Mouse (Mus musculus): ENCODE measurements around the gene Lrrk1. TPM values are rescaled to one million over a fixed set of nuclear protein-coding genes. Genes with fewer than 3 reads are reported as not detected.

Lrrk1 gene
- total and polyA plus RNA-seq, 3 experiments = 5.0 to 16.9 (median 13.6) TPM

DNA sequence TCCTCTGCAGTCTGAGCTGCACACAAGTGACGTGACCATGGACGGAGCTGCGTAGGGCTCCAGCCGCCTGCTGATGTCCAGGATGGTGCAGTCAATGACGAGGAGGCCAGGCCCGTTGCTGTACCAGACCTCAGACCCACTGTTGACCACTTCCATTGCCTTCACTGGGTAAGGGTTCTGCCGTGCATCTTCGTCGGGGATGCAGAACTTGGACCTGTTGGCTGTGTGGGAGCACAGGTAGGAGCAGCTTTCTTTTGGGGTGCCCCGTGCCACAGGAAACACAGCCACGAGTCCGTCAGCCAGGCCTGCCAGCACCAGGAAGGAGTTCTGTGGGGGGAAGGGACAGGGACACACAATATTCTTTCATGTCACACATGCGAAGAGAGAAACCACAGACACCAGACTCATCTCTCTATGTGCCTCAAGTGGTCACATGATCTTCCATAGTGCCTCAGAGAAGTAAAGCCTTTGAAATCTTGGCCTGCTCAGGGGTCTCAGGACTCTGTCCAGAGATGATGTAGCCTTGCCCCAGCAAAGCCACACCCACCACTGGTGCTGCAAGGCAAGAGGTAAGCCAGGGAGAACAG lies 125.5 kb downstream of the Lrrk1 start:
- no peak for DNase-seq (ENCODE audit: extremely low read depth)
- H3K36me3 ChIP-seq (replicated peaks in 1 of 2; ENCODE audit: control insufficient read depth in 1 of 2, insufficient read depth in 1 of 2, low read length in 1 of 2) = peaks cover 54 to 96% of the 10 kb centered on the region in 2 experiments
- no peaks in the 10 kb centered on the region for H3K27me3 ChIP-seq (replicated peaks)
- in situ Hi-C loops (cut with MboI; ENCODE audit: low pct_ligation_motif_present, low pct_unique_long_range_greater_than_20kb, low sequenced_read_pairs) = no loop called here
- dilution Hi-C loops (cut with MboI; ENCODE audit: extremely low pct_ligation_motif_present, extremely low pct_unique_long_range_greater_than_20kb, low sequenced_read_pairs) = no loop called here
- no peak overlapping the region for H3K9ac ChIP-seq (ENCODE audit: insufficient read depth, low read depth)
- no peaks in the 10 kb centered on the region for H3K79me2 ChIP-seq (replicated peaks; ENCODE audit: control insufficient read depth, extremely low read depth, insufficient read depth, poor library complexity, severe bottlenecking)
- no peak overlapping the region for H3K27ac ChIP-seq (ENCODE audit: insufficient read depth, low read depth)
- H3K4me2 ChIP-seq (ENCODE audit: insufficient read depth, low read depth, poor library complexity, severe bottlenecking) = no peak overlapping the region
- H3K4me1 ChIP-seq (ENCODE audit: control insufficient read depth in 1 of 2, insufficient read depth in 2 of 2) = no peaks in the 10 kb centered on the region
- no peak overlapping the region for H3K4me3 ChIP-seq (replicated peaks in 1 of 3; ENCODE audit: low read depth in 2 of 3, low read length in 2 of 3, poor library complexity in 1 of 3)
- no peak for TF ChIP-seq USF1 (IDR thresholded peaks at IDR 0.05; ENCODE audit: low read depth, low read length)
- TF ChIP-seq POLR2AphosphoS2 (IDR thresholded peaks at IDR 0.05; ENCODE audit: low read depth, low read length) = no peak
- TF ChIP-seq GABPA (IDR thresholded peaks at IDR 0.05; ENCODE audit: insufficient replicate concordance, low read depth, low read length) = no peak
- no peak for TF ChIP-seq RCOR1 (conservative IDR thresholded peaks at IDR 0.05; ENCODE audit: low read depth, low read length)
- no peak for TF ChIP-seq KAT2A (IDR thresholded peaks at IDR 0.05; ENCODE audit: insufficient replicate concordance, low read length)
- TF ChIP-seq SMC3 (IDR thresholded peaks at IDR 0.05; ENCODE audit: low read depth, low read length) = no peak
- TF ChIP-seq TCF12 (IDR thresholded peaks at IDR 0.05; ENCODE audit: low read depth, low read length) = no peak
- TF ChIP-seq POLR2A (IDR thresholded peaks at IDR 0.05; ENCODE audit: low read depth, low read length) = no peak
- TF ChIP-seq RAD21 (IDR thresholded peaks at IDR 0.05; ENCODE audit: low read depth, low read length) = no peak
- no peak for TF ChIP-seq ETS1 (conservative IDR thresholded peaks at IDR 0.05; ENCODE audit: low read depth, low read length)
- no peak for TF ChIP-seq MAZ (IDR thresholded peaks at IDR 0.05; ENCODE audit: low read depth, low read length)
- H3K9me3 ChIP-seq (replicated peaks; ENCODE audit: low read length) = no peaks in the 10 kb centered on the region

- H3K79me2 ChIP-seq (replicated peaks; ENCODE audit: control insufficient read depth, extremely low read depth, insufficient read depth, poor library complexity, severe bottlenecking) = no peaks in the 10 kb centered on the region
- no peaks in the 10 kb centered on the region for H3K9me3 ChIP-seq (replicated peaks; ENCODE audit: low read length)
- in situ Hi-C loops (cut with MboI; ENCODE audit: low pct_ligation_motif_present, low pct_unique_long_range_greater_than_20kb, low sequenced_read_pairs) (no loop called here), dilution Hi-C loops (cut with MboI; ENCODE audit: extremely low pct_ligation_motif_present, extremely low pct_unique_long_range_greater_than_20kb, low sequenced_read_pairs) (no loop called here)
- no peak for DNase-seq (ENCODE audit: extremely low read depth)
- TF ChIP-seq E2F4 (IDR thresholded peaks at IDR 0.05; ENCODE audit: insufficient replicate concordance, low read depth, low read length) (no peak), USF2 (conservative IDR thresholded peaks at IDR 0.05; ENCODE audit: low read depth, low read length) (no peak), USF1 (IDR thresholded peaks at IDR 0.05; ENCODE audit: low read depth, low read length) (no peak), SIN3A (IDR thresholded peaks at IDR 0.05; ENCODE audit: low read length) (no peak), MYC (IDR thresholded peaks at IDR 0.05; ENCODE audit: low read depth, low read length) (no peak), MAFK (IDR thresholded peaks at IDR 0.05; ENCODE audit: insufficient replicate concordance, low read length) (no peak), HCFC1 (IDR thresholded peaks at IDR 0.05; ENCODE audit: low read depth, low read length) (no peak), POLR2A (IDR thresholded peaks at IDR 0.05; ENCODE audit: low read depth, low read length) (no peak)
- no peak overlapping the region for H3K4me2 ChIP-seq (ENCODE audit: insufficient read depth, low read depth, poor library complexity, severe bottlenecking)
- H3K27me3 ChIP-seq (replicated peaks) = no peaks in the 10 kb centered on the region
- H3K4me3 ChIP-seq (replicated peaks in 1 of 3; ENCODE audit: low read depth in 2 of 3, low read length in 2 of 3, poor library complexity in 1 of 3) = no peak overlapping the region
- H3K4me1 ChIP-seq (ENCODE audit: control insufficient read depth in 1 of 2, insufficient read depth in 2 of 2) = no peaks in the 10 kb centered on the region
- H3K27ac ChIP-seq (ENCODE audit: insufficient read depth, low read depth) = no peak overlapping the region
- H3K36me3 ChIP-seq (replicated peaks in 1 of 2; ENCODE audit: control insufficient read depth in 1 of 2, insufficient read depth in 1 of 2, low read length in 1 of 2) = peaks cover 40 to 81% of the 10 kb centered on the region in 2 experiments
- H3K9ac ChIP-seq (ENCODE audit: insufficient read depth, low read depth) = no peak overlapping the region
Measured at GRCm38 (mm10) chr7:66260763-66261390, 127.3 kb downstream of the Lrrk1 start.

Data from CH12.LX (cell line).